Mouse (Mus musculus): Measurements from ENCODE around the gene Nxn.

Nxn gene

GRCm38 (mm10) chr11:76401398-76401797, 2.5 kb upstream of the Nxn start:
- no peak for DNase-seq (ENCODE audit: low spot score in 2 of 2)

DNA sequence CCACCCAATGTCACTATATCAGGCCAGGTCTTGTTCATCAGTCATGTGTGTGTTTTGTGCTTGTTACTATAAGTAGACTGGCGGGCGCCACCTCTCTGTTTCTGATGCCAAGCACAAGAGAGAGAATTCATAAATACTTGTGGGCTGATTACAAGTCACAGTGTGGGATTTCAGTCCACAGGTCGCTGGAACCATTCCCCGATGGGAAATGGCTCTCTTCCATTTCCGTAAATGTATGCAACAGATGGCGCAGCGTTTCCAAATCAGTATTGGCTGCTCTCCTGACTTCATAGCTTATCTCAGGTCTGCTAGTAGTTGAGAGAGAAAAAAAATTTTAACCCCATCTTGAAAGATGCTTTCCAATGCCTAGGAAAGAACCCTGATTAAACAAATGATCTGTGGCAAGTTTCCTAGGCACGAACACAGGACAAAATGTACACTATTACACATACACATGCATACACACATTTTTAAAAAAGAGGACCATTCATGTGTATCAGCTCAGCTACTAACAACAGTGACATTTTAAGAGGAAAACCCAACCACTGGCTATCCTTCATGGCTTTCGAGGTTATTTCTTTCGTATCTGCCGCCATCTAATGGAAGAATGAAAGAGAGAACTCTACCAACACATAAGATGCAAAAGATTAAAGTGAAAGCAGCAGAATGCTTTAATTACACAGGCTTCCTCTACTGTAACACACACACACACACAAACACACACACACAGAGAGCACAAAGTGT, 819 bp upstream of the Nxn start:
- no peak for DNase-seq (ENCODE audit: low spot score in 2 of 2)

DNA sequence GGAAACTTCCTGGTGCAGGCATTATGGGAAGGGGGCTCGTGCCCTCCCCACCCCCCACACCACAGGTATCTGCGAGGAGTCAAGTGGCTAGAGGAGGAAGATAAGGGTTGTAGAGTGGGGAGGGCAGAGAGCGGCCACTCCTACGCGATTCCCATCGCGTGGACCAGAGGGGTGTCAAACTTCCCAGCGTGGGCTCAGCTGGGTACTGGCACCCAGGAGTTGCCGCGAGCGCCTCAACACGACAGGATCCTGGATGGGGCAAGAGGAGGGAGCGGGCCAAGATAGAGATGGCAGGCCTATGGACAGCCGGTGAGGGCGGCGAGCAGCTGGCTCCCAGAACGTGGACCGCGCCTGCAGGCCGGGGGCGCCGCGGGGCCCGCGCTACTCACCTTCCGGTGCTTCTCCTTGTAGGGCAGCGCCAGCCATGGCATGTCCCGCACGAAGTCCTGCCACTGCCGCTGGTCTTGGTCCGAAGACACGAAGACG, 585 bp downstream of the Nxn start:
- no peak for DNase-seq (ENCODE audit: low spot score in 2 of 2)

DNA sequence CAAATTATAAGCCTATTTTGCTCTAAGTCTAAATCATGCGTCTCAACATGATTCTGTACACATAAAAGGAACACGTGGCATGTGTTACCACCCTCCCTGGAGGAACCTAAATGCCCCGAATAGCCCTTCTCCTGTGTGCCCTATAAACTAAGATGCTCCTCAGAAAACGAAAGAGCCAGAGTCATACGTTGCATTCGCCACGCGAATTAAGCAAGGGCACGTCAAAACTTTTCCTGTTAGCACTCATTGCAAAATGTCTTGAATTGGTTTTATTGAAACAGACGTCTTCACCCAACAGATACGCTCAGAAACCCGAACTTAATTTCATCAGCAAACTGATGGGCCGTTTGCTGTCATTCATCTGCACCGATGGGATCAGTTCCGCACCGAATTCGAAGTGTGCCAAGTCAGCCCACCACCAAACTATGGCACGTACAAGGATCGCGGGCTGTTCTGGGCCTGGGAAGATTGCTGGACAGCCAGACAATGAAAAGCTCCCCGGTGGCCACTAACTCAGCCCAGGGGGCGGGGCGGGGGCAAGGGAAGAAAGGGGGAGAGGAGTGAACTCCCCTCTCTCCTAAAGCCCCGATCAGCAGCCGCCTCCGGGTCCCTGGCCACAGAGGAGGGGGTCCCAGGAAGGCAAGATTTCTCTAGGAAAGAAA, 1.2 kb downstream of the Nxn start:
- no peak for DNase-seq (ENCODE audit: low spot score in 2 of 2)

DNA sequence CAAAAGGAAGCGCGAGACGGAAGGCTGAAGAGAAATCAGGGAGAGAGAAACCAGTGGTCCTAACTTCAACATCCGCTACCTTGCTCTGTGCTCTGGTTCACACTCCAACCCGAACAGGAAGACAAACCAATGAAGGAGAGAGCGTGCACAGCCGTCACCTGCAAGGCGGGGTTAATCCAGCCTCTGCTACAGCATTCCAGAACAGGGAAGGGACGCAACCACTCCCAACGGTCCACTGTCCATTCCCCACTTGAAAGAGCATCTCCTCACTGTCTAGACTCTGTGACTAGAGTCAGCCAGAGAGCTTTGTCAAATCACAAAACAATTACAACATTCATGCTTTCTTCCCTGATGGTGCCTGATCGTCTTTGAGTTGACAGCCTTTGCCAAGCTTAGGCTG, 5.9 kb downstream of the Nxn start:
- DNase-seq (ENCODE audit: low spot score in 2 of 2) = no peak

DNA sequence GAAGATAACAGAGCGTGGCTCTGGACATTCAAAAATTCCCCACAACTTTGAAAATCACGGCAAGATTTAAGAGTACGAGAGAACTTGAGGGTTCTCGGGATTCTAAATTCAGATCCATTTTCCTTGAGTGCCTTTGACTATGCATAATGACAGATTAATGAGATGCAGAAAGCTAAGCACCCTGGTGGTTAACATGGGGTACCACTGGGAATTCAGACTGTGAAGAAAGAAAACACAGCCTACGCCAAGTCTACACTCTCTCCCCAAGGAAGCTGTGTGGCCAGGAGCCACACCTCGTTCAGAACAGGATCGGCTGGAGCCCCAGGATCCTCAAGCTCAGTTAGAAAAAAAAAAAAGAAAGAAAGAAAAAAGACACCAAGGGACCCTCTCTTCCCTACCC, 6.4 kb downstream of the Nxn start:
- no peak for DNase-seq (ENCODE audit: low spot score in 2 of 2)

GRCm38 (mm10) chr11:76388711-76389110, 10.2 kb downstream of the Nxn start:
- no peak for DNase-seq (ENCODE audit: low spot score in 2 of 2)

DNA sequence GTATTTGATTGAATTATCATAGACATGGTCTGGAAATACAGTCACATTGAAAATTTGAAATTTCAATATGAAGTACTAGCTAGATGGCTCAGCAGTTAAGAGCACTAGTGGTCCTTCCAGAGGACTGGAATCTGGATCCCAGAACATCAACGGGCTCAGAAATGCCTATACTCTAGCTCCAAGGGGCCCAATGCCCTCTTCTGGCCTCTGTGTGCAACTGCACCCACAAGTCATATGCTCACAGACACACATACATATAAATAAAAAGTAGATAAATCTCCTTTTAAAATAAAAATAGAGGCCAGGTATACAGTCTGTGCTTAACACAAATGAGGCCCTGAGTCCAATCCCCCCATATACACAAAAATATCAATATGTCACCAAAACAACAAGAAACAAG, 11.8 kb downstream of the Nxn start:
- no peak for DNase-seq (ENCODE audit: low spot score in 2 of 2)

GRCm38 (mm10) chr11:76385746-76386145, 13.2 kb downstream of the Nxn start:
- no peak for DNase-seq (ENCODE audit: low spot score in 2 of 2)

DNA sequence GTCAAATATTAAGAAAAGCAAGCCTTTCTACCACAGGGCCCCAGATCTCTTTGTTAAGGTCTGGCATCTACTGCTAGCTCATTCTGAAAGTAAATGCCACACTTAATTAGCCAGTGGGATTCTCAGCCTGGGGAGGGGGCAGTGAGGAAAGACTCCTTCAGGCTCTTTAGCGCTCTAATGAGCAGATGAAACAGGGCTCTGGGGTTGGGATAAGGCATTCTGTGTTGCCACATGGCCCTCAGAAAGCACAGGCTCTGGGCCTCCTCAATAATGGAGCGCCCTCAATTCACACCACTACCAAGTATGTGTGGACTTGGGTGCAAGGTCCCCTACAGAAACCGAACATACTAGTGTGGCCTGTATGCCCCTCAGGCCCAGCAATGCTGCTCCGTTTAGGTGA, 13.9 kb downstream of the Nxn start:
- DNase-seq (ENCODE audit: low spot score in 2 of 2) = no peak

DNA sequence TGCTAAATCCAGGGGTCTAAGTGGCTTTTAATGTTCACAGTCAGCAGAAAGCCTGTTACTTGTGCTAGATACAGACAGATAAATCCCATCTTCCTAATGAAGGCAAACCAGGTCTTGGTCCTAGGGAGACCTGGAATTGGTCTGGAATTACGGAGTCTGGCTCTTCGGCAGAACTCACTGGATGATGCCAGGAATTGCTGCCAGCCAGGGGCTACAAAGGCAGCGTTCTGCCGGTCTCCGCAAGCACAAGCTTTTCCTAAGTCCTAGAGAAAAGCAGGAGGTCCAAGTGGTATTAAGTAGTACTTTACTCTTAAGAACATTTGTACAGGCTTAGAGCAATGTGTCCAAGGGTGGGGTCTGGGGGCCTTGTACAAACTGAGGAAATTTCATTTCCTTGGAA, 14.6 kb downstream of the Nxn start:
- no peak for DNase-seq (ENCODE audit: low spot score in 2 of 2)

DNA sequence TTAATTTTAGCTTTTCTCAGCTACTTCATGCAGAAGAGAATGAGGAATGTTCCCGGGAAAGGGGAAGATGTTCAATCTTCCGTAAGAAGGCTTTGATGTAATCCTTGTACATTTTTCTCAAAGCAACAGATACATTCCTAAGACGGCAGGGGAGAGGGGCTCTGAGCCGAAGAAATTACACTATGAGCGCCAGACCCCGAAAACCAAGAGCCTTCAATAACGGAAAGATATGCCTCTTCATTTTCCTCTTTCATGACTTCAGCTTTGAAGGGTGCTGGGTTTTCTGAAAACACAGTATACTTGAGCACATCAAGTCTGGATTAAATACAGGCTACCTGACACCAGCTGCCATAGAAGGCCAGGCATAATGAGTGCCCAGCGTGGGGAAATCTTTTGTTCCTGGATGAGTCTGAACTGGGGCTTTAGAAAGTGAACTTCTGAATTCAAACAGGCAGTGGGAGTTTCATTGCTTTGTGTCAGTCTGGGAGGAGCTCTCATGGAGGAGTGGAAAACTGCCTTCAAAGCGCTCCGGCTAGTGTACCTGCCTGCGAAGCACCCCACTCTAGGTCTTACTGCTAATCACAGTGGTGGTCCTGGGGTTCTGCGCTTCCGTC, 16.1 kb downstream of the Nxn start:
- no peak for DNase-seq (ENCODE audit: low spot score in 2 of 2)

GRCm38 (mm10) chr11:76381201-76381885, 17.6 kb downstream of the Nxn start:
- no peak for DNase-seq (ENCODE audit: low spot score in 2 of 2)

GRCm38 (mm10) chr11:76379921-76380544, 18.9 kb downstream of the Nxn start:
- DNase-seq (ENCODE audit: low spot score in 2 of 2) = no peak

DNA sequence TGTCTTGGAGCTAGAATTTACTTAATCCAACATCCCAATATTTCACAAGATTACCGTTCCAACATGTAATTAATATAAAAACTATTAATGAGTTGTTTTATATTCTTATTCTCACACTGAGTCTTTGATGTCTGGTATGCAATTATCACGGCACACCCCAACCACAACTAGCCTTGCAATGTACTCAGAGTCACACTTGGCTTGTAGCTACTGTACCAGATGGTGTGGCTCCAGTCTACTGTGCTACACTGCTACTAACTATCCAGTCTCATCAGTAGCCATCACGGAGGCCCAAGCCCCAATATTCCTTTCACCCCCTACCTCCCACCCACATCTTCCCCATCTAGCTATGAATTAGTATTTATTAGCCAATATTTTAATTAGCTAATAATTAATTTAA, 22.5 kb downstream of the Nxn start:
- no peak for DNase-seq (ENCODE audit: low spot score in 2 of 2)

DNA sequence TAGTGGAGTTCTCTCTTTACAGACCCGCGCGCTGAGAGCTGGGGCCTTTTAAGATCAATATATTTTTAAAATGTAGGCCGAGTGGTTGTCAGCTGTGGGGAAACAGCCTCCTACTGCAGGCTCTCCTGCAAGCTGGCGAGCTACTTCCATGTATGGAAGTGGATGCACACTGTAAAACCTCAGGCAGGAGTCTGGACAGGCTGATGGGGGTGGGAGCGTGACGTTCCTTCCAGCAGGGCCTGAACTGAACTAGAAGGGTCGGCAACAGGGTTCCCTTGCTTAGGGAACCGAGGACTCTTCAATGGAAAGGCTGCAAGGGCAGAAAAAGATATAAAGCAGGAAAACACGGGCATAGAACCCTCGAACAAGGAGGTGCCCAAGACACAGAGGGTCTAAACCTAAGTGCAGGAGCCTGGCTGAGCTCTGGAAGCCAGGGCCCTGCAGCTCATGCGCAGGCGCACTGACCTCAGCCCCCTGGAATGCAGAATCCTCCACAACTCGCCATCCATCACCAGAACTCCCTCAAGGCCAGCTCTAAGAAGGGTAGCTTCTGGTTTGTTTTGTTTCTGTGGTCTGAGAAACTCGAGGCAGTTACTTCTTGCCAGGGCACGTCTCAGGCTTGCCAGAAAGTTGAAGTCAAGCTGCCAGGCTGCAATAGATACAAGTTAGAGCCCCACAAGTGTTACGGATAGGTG, 24.3 kb downstream of the Nxn start:
- no peak for DNase-seq (ENCODE audit: low spot score in 2 of 2)

DNA sequence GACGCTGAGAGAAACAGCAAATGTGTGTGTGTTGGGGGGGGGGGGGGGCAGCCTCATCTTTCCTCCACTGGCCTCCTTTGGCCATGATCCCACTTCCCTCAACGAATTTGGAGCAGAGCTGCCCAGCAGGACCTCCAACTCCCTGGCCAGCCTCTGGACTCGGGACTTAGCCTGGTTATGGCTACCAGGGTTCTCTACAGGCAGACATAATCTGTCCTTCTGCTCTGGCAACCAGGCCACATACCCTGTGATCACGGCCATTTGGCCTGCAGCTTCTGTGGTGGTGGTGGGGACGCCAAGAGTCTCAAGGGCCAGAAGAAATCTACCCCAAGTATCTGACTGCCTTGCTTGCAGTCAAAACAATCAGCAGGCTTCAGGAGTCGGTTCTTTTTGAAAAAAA, 26.4 kb downstream of the Nxn start:
- DNase-seq (ENCODE audit: low spot score in 2 of 2) = no peak

- no peak for DNase-seq (ENCODE audit: low spot score in 2 of 2)
These were observed 26.8 kb downstream of the Nxn start for GRCm38 (mm10) chr11:76372120-76372519.

DNA sequence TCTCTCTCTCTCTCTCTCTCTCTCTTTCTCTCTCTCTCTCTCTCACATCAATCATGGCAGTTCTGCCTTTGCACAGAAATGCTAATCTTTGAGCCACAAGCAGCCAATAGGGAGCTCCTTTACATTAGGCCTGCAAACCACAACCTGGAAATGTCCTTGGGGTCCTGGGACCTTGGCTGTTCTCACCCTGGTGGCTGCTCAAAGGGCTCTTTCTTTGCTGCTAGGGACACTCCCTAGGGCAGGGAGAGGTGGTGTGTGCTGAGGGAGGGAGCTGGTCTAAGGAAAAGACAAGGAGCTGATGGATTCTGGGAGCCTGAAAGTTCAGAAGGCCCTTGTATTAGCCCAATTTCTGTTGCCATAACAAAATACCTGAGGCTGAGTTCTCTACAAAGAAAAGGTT, 28.4 kb downstream of the Nxn start:
- DNase-seq (ENCODE audit: low spot score in 2 of 2) = no peak

DNA sequence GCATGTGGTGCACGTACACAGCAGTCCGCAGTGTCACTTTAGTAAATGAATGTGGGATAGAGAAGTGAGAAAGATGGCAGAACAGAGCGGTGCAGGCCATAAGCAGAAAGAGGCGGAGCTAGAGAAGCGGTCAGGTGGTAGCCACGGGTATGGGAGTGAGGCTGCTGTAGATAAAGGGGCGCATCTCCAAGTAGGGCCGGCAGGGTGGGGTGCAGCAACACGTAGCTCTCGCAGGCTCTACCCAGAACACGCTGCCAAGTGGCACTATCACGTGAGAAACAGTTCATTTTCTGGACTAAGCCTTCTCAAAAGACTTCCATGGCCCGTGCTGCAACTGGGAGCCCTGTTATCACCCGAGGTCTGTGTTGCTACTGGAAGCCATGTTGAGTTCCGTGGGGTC, 32.2 kb downstream of the Nxn start:
- no peak for DNase-seq (ENCODE audit: low spot score in 2 of 2)

- no peak for DNase-seq (ENCODE audit: low spot score in 2 of 2)
These were observed 34.9 kb downstream of the Nxn start for GRCm38 (mm10) chr11:76364038-76364437.
